Mouse (Mus musculus) midbrain, embryonic 12.5 days (tissue): ENCODE results near the gene Dhrs4. TPM values are rescaled to one million over a fixed set of nuclear protein-coding genes. Genes with fewer than 3 reads are reported as not detected.

Source experiments
- polyA plus RNA-seq: library from polyadenylated mRNA; unstranded; fragments of >200 nt; fragmentation: Nextera tagmentation; extraction: Ambion mirVana; gene quantifications from 2 replicates; pipeline ENCODE4 v1.2.1, GENCODE M21; 2016

Dhrs4 gene
- polyA plus RNA-seq, 1 experiment from 2014 or later: 39.6 TPM

Other genes with a start within 250 kb of the Dhrs4 start
- 13.8 and 14.8 TPM in 2 replicates for gene Carmil3, start 11.9 kb downstream of the Dhrs4 start, polyA plus RNA-seq
- 0.42 and 0.79 TPM in 2 replicates for gene Cpne6, start 31.7 kb downstream of the Dhrs4 start, polyA plus RNA-seq
- not detected in 2 replicates for gene Nrl, start 46.2 kb downstream of the Dhrs4 start, polyA plus RNA-seq
- gene Pck2, start 61.5 kb downstream of the Dhrs4 start, polyA plus RNA-seq: 16.8 and 22.0 TPM in 2 replicates
- 113 and 117 TPM in 2 replicates for gene Dcaf11, start 81.2 kb downstream of the Dhrs4 start, polyA plus RNA-seq
- not detected in 2 replicates for gene A730061H03Rik, start 81.6 kb downstream of the Dhrs4 start, polyA plus RNA-seq
- 0.24 TPM in 1 of 2 replicates, not detected in the other for gene Fitm1, start 96.9 kb downstream of the Dhrs4 start, polyA plus RNA-seq
- gene Psme1, start 99.4 kb downstream of the Dhrs4 start, polyA plus RNA-seq: 122 and 127 TPM in 2 replicates
- 6.4 and 6.7 TPM in 2 replicates for gene Emc9, start 106.5 kb downstream of the Dhrs4 start, polyA plus RNA-seq
- gene Psme2, start 112.4 kb downstream of the Dhrs4 start, polyA plus RNA-seq: 192 and 215 TPM in 2 replicates
- gene Rnf31, start 113.0 kb downstream of the Dhrs4 start, polyA plus RNA-seq: 20.0 and 20.5 TPM in 2 replicates
- gene Irf9, start 124.8 kb downstream of the Dhrs4 start, polyA plus RNA-seq: 9.4 and 11.5 TPM in 2 replicates
- 6.6 and 7.3 TPM in 2 replicates for gene Rec8, start 139.3 kb downstream of the Dhrs4 start, polyA plus RNA-seq
- 78.5 and 85.4 TPM in 2 replicates for gene Ipo4, start 157.2 kb downstream of the Dhrs4 start, polyA plus RNA-seq
- gene Gm49378, start 159.1 kb downstream of the Dhrs4 start, polyA plus RNA-seq: 3.5 and 4.9 TPM in 2 replicates
- gene Tm9sf1, start 165.0 kb downstream of the Dhrs4 start, polyA plus RNA-seq: 64.0 and 66.1 TPM in 2 replicates
- 0.63 and 0.80 TPM in 2 replicates for gene Tssk4, start 171.4 kb downstream of the Dhrs4 start, polyA plus RNA-seq
- gene Mdp1, start 181.8 kb downstream of the Dhrs4 start, polyA plus RNA-seq: 63.8 and 67.2 TPM in 2 replicates
- 56.4 and 64.8 TPM in 2 replicates for gene Gmpr2, start 193.2 kb downstream of the Dhrs4 start, polyA plus RNA-seq
- gene Nedd8, start 193.4 kb downstream of the Dhrs4 start, polyA plus RNA-seq: 515 and 554 TPM in 2 replicates
- 53.5 and 55.4 TPM in 2 replicates for gene Tinf2, start 203.1 kb downstream of the Dhrs4 start, polyA plus RNA-seq
- gene Tgm1, start 235.2 kb downstream of the Dhrs4 start, polyA plus RNA-seq: 0.56 and 0.59 TPM in 2 replicates
- 34.7 and 35.3 TPM in 2 replicates for gene Rabggta, start 243.5 kb downstream of the Dhrs4 start, polyA plus RNA-seq